Mouse (Mus musculus) stomach, embryonic 15.5 days (tissue): ENCODE measurements around the gene Bbs2. TPM values are rescaled to one million over a fixed set of nuclear protein-coding genes. Genes with fewer than 3 reads are reported as not detected.
"Not testable (repeated sequence)": the region's sequence is repeated elsewhere in the genome, so short reads cannot be mapped to it uniquely, and the experiment has no call there.

Source experiments
- ATAC-seq: fragments of 200-750 bp; cut with Nextera tagmentation; 2 replicates; pipeline ENCODE4 v1.8.0; 2017; ENCODE audit warnings: low read depth, moderate number of reproducible peaks, moderate TSS enrichment; ENCODE audit not compliant: insufficient read depth, low FRiP score
- H3K27ac ChIP-seq: fragments of 300-500 bp; sonication (generic); 2 replicates; pipeline ENCODE4 v1.5.1; 2015; ENCODE audit warnings: mild to moderate bottlenecking, inconsistent platforms
- H3K27me3 ChIP-seq: fragments of 300-500 bp; sonication (generic); replicated peaks from 2 replicates; pipeline ENCODE4 v1.6.1; 2015; ENCODE audit warnings: inconsistent platforms
- H3K36me3 ChIP-seq: fragments of 300-500 bp; sonication (generic); 2 replicates; pipeline ENCODE4 v1.6.1; 2015; ENCODE audit warnings: inconsistent platforms
- H3K4me1 ChIP-seq: fragments of 300-500 bp; sonication (generic); 2 replicates; pipeline ENCODE4 v1.6.1; 2015; ENCODE audit warnings: inconsistent platforms
- H3K4me2 ChIP-seq: fragments of 300-500 bp; sonication (generic); 2 replicates; pipeline ENCODE4 v1.6.1; 2015; ENCODE audit warnings: mild to moderate bottlenecking, inconsistent platforms
- H3K4me3 ChIP-seq: fragments of 300-500 bp; sonication (generic); replicated peaks from 2 replicates; pipeline ENCODE4 v1.5.1; 2015; ENCODE audit warnings: inconsistent platforms
- H3K9ac ChIP-seq: fragments of 300-500 bp; sonication (generic); 2 replicates; pipeline ENCODE4 v1.6.1; 2015; ENCODE audit warnings: inconsistent platforms
- H3K9me3 ChIP-seq: fragments of 300-500 bp; sonication (generic); 2 replicates; pipeline ENCODE4 v1.6.1; 2016; ENCODE audit warnings: inconsistent platforms
- WGBS: fragments of 180-500 bp; shearing (Covaris S2); methylation state at CpG from one replicate; pipeline ENCODE4 v1.1.7; 2015; 5-methylcytosine and 5-hydroxymethylcytosine counted together
- polyA plus RNA-seq: library from polyadenylated mRNA; unstranded; fragments of >200 nt; fragmentation: Nextera tagmentation; extraction: Ambion mirVana; gene quantifications from 2 replicates; pipeline ENCODE4 v1.2.1, GENCODE M21; 2015

Bbs2 gene
- polyA plus RNA-seq: 10.9 and 11.0 TPM in 2 replicates

DNA sequence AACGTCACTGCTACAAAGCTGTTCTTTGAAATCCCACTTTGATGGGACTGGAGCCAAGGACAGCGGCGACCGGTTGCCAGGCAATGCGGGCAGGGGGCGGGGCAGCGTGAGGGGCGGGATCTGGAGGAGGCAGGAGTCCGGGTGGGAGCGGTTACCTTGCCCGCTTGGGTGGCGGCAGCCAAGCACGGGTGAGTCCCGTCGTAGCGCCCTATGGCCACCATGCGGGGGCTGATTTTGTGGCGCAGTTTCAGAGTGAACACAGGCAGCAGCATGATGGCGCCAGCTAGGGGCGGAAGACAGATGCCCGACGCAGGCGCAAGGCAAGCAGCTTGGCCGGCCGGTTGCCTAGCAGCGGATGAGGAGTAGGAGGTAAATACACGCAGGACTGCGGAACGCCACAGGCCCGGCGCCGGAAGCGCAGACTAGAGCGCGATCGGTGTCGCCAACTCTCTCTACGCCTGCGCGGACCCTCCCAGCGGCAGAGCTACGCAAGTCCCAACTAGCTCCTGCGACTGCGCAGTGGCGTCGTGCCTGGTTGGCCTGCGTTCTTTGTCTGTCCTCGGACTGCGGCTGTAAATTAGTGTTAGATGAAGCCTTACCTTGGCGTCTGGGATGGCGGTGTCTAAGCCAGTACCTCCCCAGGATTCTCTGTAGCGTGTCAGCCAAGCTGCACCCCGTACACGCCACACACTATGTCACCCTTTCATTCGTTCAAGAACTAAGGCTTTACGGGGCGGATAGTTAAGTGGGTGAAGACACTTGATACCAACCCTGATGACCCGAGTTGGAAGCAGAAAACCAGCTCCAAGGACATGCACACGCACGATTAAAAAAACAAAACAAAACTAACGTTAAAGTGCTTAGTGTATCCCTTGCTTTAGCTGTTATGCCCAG lies at the start of gene Bbs2:
Gene Bbs2 (minus strand): TSS at position 848 of the 894 bp plus-strand sequence.
- Histone ChIP-seq H3K27me3 (no peaks in the 10 kb centered on the region), H3K4me2 (peak within 1 kb of the TSS; percentile 71), H3K9ac (peak within 1 kb of the TSS; percentile 37; the same call in 1 of the 2 replicates), H3K9me3 (no peaks in the 10 kb centered on the region), H3K4me3 (peak within 1 kb of the TSS; percentile 58), H3K36me3 (no peaks in the 10 kb centered on the region), H3K4me1 (no peaks in the 10 kb centered on the region), H3K27ac (peak within 1 kb of the TSS; percentile 85)
- ATAC-seq: peak; percentile 100
- WGBS: 1% methylated on average over 61 of the region's 61 CpGs

DNA sequence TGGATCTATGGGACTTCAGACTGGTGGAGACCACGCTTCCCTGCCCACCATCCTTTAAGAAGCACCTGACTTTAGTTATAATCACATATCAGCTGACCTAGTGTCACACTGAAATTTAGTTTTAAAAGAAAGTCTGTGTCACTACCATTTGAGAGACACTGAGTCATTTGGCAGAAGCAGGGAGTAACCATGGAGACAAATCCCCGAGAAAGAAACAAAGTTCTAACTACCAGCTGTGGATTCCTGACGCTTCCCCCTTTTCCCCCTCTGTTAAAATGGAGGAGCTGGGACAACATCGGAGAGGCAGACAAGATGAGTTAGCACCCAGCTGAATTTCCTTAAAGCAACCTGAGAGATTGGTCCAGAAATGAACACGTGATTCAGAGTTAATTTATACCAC lies 49.5 kb upstream of the Bbs2 start:
- H3K9me3 ChIP-seq: no peaks in the 10 kb centered on the region
- H3K4me1 ChIP-seq: peaks cover 7% of the 10 kb centered on the region
- no peaks in the 10 kb centered on the region for H3K36me3 ChIP-seq
- no peak overlapping the region for H3K4me3 ChIP-seq
- no peak overlapping the region for H3K9ac ChIP-seq
- 36% methylated on average over 5 of the region's 5 CpGs for WGBS
- no peak overlapping the region for H3K27ac ChIP-seq
- ATAC-seq: no peak
- H3K4me2 ChIP-seq: no peak overlapping the region
- peaks cover 9% of the 10 kb centered on the region; the same call in 1 of the 2 replicates for H3K27me3 ChIP-seq

DNA sequence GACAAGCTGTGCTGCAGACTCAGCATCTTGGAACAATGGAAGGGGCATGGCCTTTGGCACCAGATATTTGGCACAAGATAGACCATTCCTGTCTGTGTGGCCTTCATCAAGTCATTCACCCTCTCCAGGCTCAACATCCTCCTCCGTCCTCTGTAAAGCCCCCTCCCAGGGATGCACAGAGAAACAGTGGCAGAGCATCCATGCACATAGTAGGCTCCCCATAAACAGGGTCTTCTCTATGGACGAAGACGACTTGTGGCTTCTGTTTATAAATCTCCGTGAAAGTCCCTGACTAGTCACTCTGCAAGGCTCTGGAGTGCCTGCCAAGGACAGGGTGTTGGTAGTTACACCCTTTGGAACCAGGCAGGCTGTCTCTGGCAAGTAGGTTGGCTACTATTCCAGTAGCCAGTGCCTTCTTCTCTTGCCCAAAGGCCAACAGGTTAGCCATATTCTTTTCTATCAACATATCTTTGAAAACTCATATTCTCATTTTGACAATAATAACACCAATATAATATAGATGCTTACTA lies 41.6 kb upstream of the Bbs2 start:
- Histone ChIP-seq H3K9ac (no peak overlapping the region), H3K4me3 (no peak overlapping the region), H3K4me1 (no peaks in the 10 kb centered on the region), H3K4me2 (no peak overlapping the region), H3K27ac (no peak overlapping the region), H3K36me3 (no peaks in the 10 kb centered on the region), H3K9me3 (no peaks in the 10 kb centered on the region), H3K27me3 (no peaks in the 10 kb centered on the region)
- WGBS: 83% methylated on average over 4 of the region's 4 CpGs
- no peak for ATAC-seq

DNA sequence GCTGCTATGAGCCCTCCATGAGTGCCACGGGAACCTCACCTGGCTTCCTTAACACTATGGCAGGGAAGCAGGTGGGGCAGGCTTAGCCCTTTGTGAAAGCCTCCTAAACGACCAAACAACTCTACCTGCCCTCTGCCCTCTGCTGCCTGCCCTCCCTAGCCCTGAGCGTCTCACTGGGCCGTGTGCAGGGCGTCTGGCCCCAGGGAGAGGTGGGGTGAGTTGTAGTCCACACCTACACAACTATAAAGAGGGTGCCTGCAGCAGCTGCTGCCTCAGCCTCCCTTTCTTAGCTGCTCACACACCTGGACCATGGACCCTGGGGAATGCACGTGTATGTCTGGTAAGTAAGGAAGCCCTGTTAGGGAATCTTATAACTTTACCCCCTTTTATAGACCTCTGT lies 38.2 kb upstream of the Bbs2 start, which contains the start of gene Mt4:
Gene Mt4 (plus strand): TSS at position 265 of the 400 bp plus-strand sequence.
- Histone ChIP-seq H3K27ac (no peak within 1 kb of the TSS), H3K36me3 (no peaks in the 10 kb centered on the region), H3K9me3 (no peaks in the 10 kb centered on the region), H3K27me3 (no peaks in the 10 kb centered on the region), H3K9ac (no peak within 1 kb of the TSS), H3K4me3 (no peak within 1 kb of the TSS), H3K4me2 (no peak within 1 kb of the TSS), H3K4me1 (no peaks in the 10 kb centered on the region)
- WGBS: 25% methylated on average over 6 of the region's 6 CpGs
- ATAC-seq: no peak

DNA sequence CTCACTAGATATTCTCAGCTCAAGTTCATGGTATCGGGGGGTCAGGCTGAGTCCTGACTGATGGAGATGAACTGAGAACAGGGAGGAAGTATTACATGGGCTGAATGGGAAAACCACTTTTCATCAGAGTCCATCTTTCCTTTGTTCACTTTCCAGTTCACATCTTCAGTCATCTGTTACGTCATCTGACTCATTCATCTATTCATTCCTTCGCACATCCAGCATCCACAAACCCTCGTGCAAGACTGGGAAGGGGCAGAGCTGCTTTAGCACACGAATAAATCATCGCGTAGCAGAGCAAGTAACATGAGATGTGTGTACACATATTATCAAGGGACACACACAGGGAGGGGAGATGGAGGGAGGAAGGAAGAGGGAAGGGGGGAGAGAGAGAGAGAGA lies 37.5 kb upstream of the Bbs2 start:
- no peaks in the 10 kb centered on the region for H3K27me3 ChIP-seq
- ATAC-seq: no peak
- 59% methylated on average over 7 of the region's 7 CpGs for WGBS
- H3K36me3 ChIP-seq: no peaks in the 10 kb centered on the region
- H3K4me3 ChIP-seq: no peak overlapping the region
- H3K9ac ChIP-seq: no peak overlapping the region
- no peak overlapping the region for H3K27ac ChIP-seq
- H3K4me1 ChIP-seq: no peaks in the 10 kb centered on the region
- H3K9me3 ChIP-seq: no peaks in the 10 kb centered on the region
- no peak overlapping the region for H3K4me2 ChIP-seq

DNA sequence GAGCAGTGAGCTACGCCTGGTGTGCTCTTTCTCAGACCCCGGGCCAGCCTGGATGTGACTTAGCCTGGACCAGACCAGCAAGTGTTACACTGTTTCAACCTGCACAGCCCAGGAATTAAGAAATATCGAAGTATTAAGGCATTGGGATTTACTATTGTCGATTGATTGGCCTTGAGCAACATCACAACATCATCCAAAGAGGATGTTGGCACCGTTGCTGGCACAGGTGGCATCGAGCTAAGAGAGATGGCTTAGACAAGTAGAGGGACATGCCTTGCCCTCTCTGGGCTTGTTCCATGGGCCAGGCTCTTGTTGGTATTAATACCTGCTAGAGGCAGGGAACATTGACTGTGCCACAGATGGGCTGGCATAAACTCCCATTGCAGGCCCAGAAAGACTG lies 36.8 kb upstream of the Bbs2 start:
- no peaks in the 10 kb centered on the region for H3K9me3 ChIP-seq
- ATAC-seq: no peak
- no peak overlapping the region for H3K4me2 ChIP-seq
- no peak overlapping the region for H3K9ac ChIP-seq
- H3K27me3 ChIP-seq: no peaks in the 10 kb centered on the region
- 89% methylated on average over 6 of the region's 6 CpGs for WGBS
- no peak overlapping the region for H3K4me3 ChIP-seq
- H3K27ac ChIP-seq: no peak overlapping the region
- H3K36me3 ChIP-seq: no peaks in the 10 kb centered on the region
- no peaks in the 10 kb centered on the region for H3K4me1 ChIP-seq

DNA sequence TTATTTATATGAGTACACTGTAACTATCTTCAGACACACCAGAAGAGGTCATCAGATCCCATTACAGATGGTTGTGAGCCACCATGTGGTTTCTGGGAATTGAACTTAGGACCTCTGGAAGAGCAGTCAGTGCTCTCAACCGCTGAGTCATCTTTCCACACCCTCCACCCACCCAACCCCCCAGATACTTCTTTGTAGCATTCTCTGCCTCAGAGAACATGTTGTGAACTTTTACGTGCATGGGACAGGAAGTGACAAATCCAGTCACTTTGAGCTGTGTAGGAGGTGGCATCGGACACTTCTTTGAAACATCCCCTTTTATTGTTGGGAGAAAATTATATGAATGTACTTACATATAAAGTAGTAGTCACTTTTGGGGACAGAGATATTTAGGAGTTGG lies 35.9 kb upstream of the Bbs2 start:
- H3K4me3 ChIP-seq, ATAC-seq, H3K27me3 ChIP-seq, H3K9me3 ChIP-seq, H3K36me3 ChIP-seq, H3K9ac ChIP-seq, H3K27ac ChIP-seq, H3K4me2 ChIP-seq, H3K4me1 ChIP-seq: not testable (repeated sequence)
- WGBS: 42% methylated on average over 3 of the region's 3 CpGs

DNA sequence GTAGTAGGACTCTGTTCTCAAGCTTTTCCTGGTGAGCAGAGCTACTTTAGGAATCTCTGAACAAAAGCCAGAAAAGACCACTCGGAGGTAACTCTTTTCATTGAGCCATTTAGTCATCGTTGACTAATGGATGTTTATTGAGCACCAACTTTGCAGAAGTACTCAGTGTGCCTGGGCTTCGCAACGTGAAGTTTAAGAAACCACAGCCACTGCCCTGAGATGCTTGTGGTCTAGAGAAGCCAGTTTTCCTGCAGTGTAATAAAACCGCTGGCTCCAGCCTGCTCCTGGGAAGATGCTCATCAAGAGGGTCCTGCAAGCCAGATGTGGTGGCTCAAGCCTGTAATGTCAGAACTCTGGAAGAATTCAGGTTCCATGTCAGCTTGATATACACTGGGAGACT lies 33.4 kb upstream of the Bbs2 start:
- Histone ChIP-seq H3K4me2 (no peak overlapping the region), H3K4me3 (no peak overlapping the region), H3K27me3 (no peaks in the 10 kb centered on the region), H3K4me1 (no peaks in the 10 kb centered on the region), H3K9ac (no peak overlapping the region), H3K36me3 (no peaks in the 10 kb centered on the region), H3K9me3 (no peaks in the 10 kb centered on the region), H3K27ac (no peak overlapping the region)
- ATAC-seq: no peak
- WGBS: 61% methylated on average over 5 of the region's 5 CpGs

DNA sequence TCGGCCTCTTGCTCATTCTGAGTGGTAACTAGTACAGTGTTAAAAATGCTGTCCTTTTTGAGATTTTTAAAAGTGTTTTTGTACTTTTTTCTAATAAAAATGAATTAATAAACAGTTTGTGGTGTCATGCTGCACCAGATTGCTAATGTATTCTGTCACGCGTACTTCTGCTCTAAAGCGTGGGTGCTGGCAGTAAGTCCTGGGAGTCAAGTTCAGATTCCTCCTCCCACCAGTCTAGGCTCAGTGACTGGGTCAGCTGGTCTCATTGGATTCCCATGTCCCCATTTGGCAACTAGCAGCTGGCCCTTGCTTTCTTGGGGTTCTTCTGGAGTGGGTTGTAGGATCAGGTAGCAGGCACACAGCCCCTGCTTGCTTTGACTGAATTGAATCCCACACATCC lies 31.4 kb upstream of the Bbs2 start:
- Histone ChIP-seq H3K9me3 (no peaks in the 10 kb centered on the region), H3K27me3 (no peaks in the 10 kb centered on the region), H3K4me1 (no peaks in the 10 kb centered on the region), H3K4me3 (no peak overlapping the region), H3K27ac (no peak overlapping the region), H3K9ac (no peak overlapping the region), H3K4me2 (no peak overlapping the region), H3K36me3 (no peaks in the 10 kb centered on the region)
- ATAC-seq: no peak
- 90% methylated on average over 4 of the region's 4 CpGs for WGBS

DNA sequence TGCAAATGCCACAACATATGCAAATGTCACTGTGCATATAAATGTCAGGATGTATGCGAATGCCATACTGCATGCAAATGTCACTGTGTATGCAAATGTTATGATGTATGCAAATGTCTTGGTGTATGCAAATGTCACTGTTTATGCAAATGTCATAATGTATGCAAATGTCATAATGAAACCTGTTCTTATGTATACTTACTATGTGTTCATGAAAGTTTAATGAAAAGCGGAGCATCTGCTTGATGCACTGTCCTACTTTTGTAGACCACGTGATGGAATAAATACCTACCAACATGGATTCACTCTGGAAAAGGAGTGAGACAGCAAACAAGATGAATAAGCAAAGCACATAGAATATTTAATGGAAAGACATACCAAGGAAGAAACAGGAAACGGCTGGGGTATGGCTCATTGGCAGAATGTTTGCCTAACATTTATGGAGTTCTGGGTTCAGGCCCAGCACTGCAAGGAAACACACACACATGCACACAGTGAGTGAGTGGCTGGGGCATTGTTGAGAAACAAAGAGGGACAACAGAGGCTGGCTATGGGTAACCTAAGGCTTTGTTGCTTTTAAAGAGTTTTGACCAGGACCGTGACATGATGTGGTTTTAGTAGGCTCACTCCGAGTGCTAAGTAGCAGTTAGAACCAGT lies 30.5 kb upstream of the Bbs2 start:
- H3K9me3 ChIP-seq: no peaks in the 10 kb centered on the region
- H3K36me3 ChIP-seq: no peaks in the 10 kb centered on the region
- no peak for ATAC-seq
- H3K9ac ChIP-seq: no peak overlapping the region
- no peak overlapping the region for H3K4me2 ChIP-seq
- WGBS: 84% methylated on average over 6 of the region's 6 CpGs
- no peaks in the 10 kb centered on the region for H3K27me3 ChIP-seq
- no peak overlapping the region for H3K4me3 ChIP-seq
- no peak overlapping the region for H3K27ac ChIP-seq
- H3K4me1 ChIP-seq: no peaks in the 10 kb centered on the region

DNA sequence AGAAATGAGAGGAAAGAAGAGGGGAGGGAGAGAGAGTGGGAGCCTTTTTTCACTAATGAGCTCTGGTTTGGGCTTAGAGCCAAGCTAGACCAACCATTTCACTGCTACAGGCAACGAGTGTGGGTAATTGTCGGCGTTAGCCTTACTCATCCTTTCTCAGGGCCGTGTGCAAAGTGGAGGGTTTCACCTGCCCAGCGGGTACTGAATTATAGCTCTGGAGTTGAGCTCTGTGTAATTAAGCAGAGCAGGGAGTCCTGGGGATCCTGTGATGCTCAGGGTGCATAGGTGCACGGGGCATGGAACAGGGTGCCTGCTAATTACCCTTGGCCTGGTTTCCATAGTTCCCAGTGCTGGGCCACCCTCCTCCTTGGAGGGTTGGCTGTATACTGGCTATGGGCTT lies 29.0 kb upstream of the Bbs2 start:
- Histone ChIP-seq H3K9ac (no peak overlapping the region), H3K36me3 (no peaks in the 10 kb centered on the region), H3K4me1 (no peaks in the 10 kb centered on the region), H3K27me3 (no peaks in the 10 kb centered on the region), H3K9me3 (no peaks in the 10 kb centered on the region), H3K4me3 (no peak overlapping the region), H3K4me2 (no peak overlapping the region), H3K27ac (no peak overlapping the region)
- no peak for ATAC-seq
- WGBS: 80% methylated on average over 6 of the region's 6 CpGs
